Mouse (Mus musculus) lung, adult 2 months (tissue): ENCODE data around the gene Rilp.

Experiments used
- CTCF ChIP-seq: fragments of 200-500 bp; IDR thresholded peaks from 2 replicates; pipeline ENCODE4 v1.5.1; 2011; ENCODE audit warnings: mild to moderate bottlenecking, low read length, control low read depth; ENCODE audit not compliant: insufficient read depth
- POLR2A ChIP-seq: fragments of 200-500 bp; IDR thresholded peaks from 2 replicates; pipeline ENCODE4 v1.6.1; 2011; ENCODE audit warnings: low read depth, mild to moderate bottlenecking, control low read depth, low read length, borderline replicate concordance; ENCODE audit errors: extremely low read depth

GRCm38 (mm10) chr11:75460103-75460843 is 49.6 kb upstream of the Rilp start:
- TF ChIP-seq POLR2A (peak; percentile 28; the same call in 1 of the 2 replicates), CTCF (no peak)
